Mouse (Mus musculus) gastrocnemius, adult 8-10 months (tissue): Measurements from ENCODE around the gene AI837181. TPM values are rescaled to one million over a fixed set of nuclear protein-coding genes. Genes with fewer than 3 reads are reported as not detected.
"Not testable (repeated sequence)": the region's sequence is repeated elsewhere in the genome, so short reads cannot be mapped to it uniquely, and the experiment has no call there.

Experiments used
- DNase-seq, 2 experiments: peaks; one replicate each; pipeline ENCODE4 v3.0.0; 2022; ENCODE audit warnings: low spot score in 2 of 2
- total RNA-seq, 4 experiments: library from RNA; stranded (reverse); gene quantifications; 2 replicates each; pipeline ENCODE4 v1.2.4; 2022

AI837181 gene
- total RNA-seq = 10 to 100 TPM; 33.7 to 38.3 (median 35.8) TPM

- peak; percentile 86 to 89 for DNase-seq
Observed at GRCm38 (mm10) chr19:5424782-5425741, at the start of gene AI837181, which contains the start of gene Drap1. TSS of gene AI837181 (plus strand) at chr19:5425144. TSS of gene Drap1 (minus strand) at chr19:5424979.

GRCm38 (mm10) chr19:5377446-5377845, 47.5 kb upstream of the AI837181 start:
- DNase-seq = no peak

- no peak for DNase-seq
Observed at GRCm38 (mm10) chr19:5383326-5383725, 41.6 kb upstream of the AI837181 start.

GRCm38 (mm10) chr19:5384715-5385114, 40.2 kb upstream of the AI837181 start:
- DNase-seq = no peak

- DNase-seq = no peak
Observed at GRCm38 (mm10) chr19:5388011-5388441, 36.9 kb upstream of the AI837181 start.

GRCm38 (mm10) chr19:5388588-5389242, 36.2 kb upstream of the AI837181 start, which contains the start of gene Sart1:
TSS of gene Sart1 (minus strand) at chr19:5388703.
- peak; percentile 86 to 94 for DNase-seq

GRCm38 (mm10) chr19:5389647-5390046, 35.3 kb upstream of the AI837181 start:
- DNase-seq = no peak

- DNase-seq = no peak
Observed at GRCm38 (mm10) chr19:5390416-5390815, 34.5 kb upstream of the AI837181 start.

- no peak for DNase-seq
Observed at GRCm38 (mm10) chr19:5392892-5393291, 32.1 kb upstream of the AI837181 start.

- DNase-seq = no peak
Observed at GRCm38 (mm10) chr19:5394168-5394567, 30.8 kb upstream of the AI837181 start.

- no peak for DNase-seq
Observed at GRCm38 (mm10) chr19:5395371-5395770, 29.6 kb upstream of the AI837181 start.

GRCm38 (mm10) chr19:5401073-5401472, 23.9 kb upstream of the AI837181 start:
- DNase-seq = not testable (repeated sequence)

- no peak for DNase-seq
Observed at GRCm38 (mm10) chr19:5402293-5402692, 22.7 kb upstream of the AI837181 start, which contains the start of gene Tsga10ip. TSS of gene Tsga10ip (minus strand) at chr19:5402526.

GRCm38 (mm10) chr19:5405924-5406323, 19.0 kb upstream of the AI837181 start:
- DNase-seq = no peak

GRCm38 (mm10) chr19:5406531-5407126, 18.3 kb upstream of the AI837181 start:
- DNase-seq = peak in 1 of 2 experiments; percentile 59

- peak; percentile 60 to 70 for DNase-seq
Observed at GRCm38 (mm10) chr19:5407133-5407532, 17.8 kb upstream of the AI837181 start.

GRCm38 (mm10) chr19:5408057-5409001, 16.6 kb upstream of the AI837181 start:
- no peak for DNase-seq

- DNase-seq = no peak
Observed at GRCm38 (mm10) chr19:5409068-5409467, 15.9 kb upstream of the AI837181 start.

GRCm38 (mm10) chr19:5410641-5411040, 14.3 kb upstream of the AI837181 start:
- DNase-seq = no peak

- peak; percentile 49 to 62 for DNase-seq
Observed at GRCm38 (mm10) chr19:5411961-5412360, 13.0 kb upstream of the AI837181 start.
